ENCODE assay signal across 8 mouse cellular contexts in the genomic region with DNA sequence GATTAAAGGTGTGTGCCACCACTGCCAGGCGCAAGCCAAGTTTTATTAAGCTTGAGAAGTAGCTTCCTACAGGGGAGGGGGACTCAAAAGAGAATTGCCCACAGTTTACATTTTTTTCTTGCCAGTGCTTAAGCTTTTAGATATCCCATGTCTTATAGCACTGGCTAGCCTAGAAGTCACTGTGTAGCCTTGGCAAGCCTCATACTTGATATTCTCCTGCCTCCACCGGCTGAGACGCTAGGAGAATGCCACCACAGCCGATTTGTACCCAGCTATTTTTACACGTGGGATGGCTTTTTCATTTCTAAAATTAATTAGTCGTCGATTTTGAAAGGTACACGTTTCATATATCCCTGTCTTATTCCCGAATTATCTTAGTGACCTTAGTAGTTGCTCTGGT. TPM values are rescaled to one million over a fixed set of nuclear protein-coding genes. Genes with fewer than 3 reads are reported as not detected.
A peak's percentile ranks its signal among the peaks of the same experiment; 100 is the strongest.
DNase-seq lines count a peak whose midpoint lies in the region; ATAC-seq and TF ChIP-seq lines count a peak whose summit lies in the region.

No protein-coding gene starts in this region.

- no peaks in the 10 kb centered on the region for H3K27me3 ChIP-seq in embryonic facial prominence, embryonic 14.5 days (replicated peaks; ENCODE audit: control insufficient read depth, insufficient read depth, low read length)
- H3K27me3 ChIP-seq in intestine, embryonic 14.5 days (replicated peaks; ENCODE audit: control insufficient read depth, insufficient read depth, low read length): no peaks in the 10 kb centered on the region
- no peaks in the 10 kb centered on the region for H3K27me3 ChIP-seq in neural tube, embryonic 12.5 days (replicated peaks)

- peak overlapping the region; percentile 84 for H3K27ac ChIP-seq in left cerebral cortex, adult 2 months
- no peak overlapping the region; the same call in 1 of the 2 replicates for H3K27ac ChIP-seq in embryonic facial prominence, embryonic 14.5 days (replicated peaks; ENCODE audit: low read depth, low read length)
- H3K27ac ChIP-seq in intestine, embryonic 14.5 days (ENCODE audit: low read depth): no peak overlapping the region
- no peak overlapping the region for H3K27ac ChIP-seq in neural tube, embryonic 12.5 days

- no peak for ATAC-seq in embryonic facial prominence, embryonic 14.5 days (ENCODE audit: low read depth)
- ATAC-seq in intestine, embryonic 14.5 days (replicated peaks; ENCODE audit: low FRiP score, low TSS enrichment, low read depth): peak; percentile 4; the same call in 1 of the 2 replicates
- no peak for ATAC-seq in neural tube, embryonic 12.5 days (ENCODE audit: low FRiP score, low read depth)

- peak overlapping the region; percentile 69 for H3K4me2 ChIP-seq in embryonic facial prominence, embryonic 14.5 days (ENCODE audit: low read depth, low read length)
- peak overlapping the region; percentile 96 for H3K4me2 ChIP-seq in intestine, embryonic 14.5 days (ENCODE audit: low read length)
- H3K4me2 ChIP-seq in neural tube, embryonic 12.5 days (replicated peaks): peak overlapping the region; percentile 82

- peaks cover 6% of the 10 kb centered on the region for H3K4me1 ChIP-seq in embryonic facial prominence, embryonic 14.5 days (ENCODE audit: control insufficient read depth, insufficient read depth, low read length)
- peaks cover 19% of the 10 kb centered on the region for H3K4me1 ChIP-seq in intestine, embryonic 14.5 days (replicated peaks; ENCODE audit: control insufficient read depth, insufficient read depth, low read length)
- peaks cover 25% of the 10 kb centered on the region for H3K4me1 ChIP-seq in neural tube, embryonic 12.5 days

- DNase-seq in left cerebral cortex, adult 2 months (ENCODE audit: extremely low spot score in 1 of 2, low spot score in 2 of 2): no peak
- no peak for DNase-seq in left cerebral cortex, adult 18-20 months (ENCODE audit: low spot score in 2 of 2)
- no peak for DNase-seq in embryonic facial prominence, embryonic 14.5 days (ENCODE audit: low spot score)
- no peak for DNase-seq in intestine, embryonic 14.5 days (ENCODE audit: low spot score)
- DNase-seq in layer of hippocampus, postnatal 25 days (ENCODE audit: extremely low spot score in 1 of 2, low spot score in 1 of 2): no peak
- DNase-seq in adipocyte (ENCODE audit: low spot score): no peak
- no peak for DNase-seq in right cerebral cortex, adult 2 months (ENCODE audit: low spot score in 2 of 2)

- H3K36me3 ChIP-seq in embryonic facial prominence, embryonic 14.5 days (ENCODE audit: control insufficient read depth, insufficient read depth, low read length): peaks cover 66% of the 10 kb centered on the region
- peaks cover 65% of the 10 kb centered on the region for H3K36me3 ChIP-seq in intestine, embryonic 14.5 days (ENCODE audit: control insufficient read depth, insufficient read depth, low read length)
- peaks cover 60% of the 10 kb centered on the region for H3K36me3 ChIP-seq in neural tube, embryonic 12.5 days

- 0 out of 2 replicates have a peak overlapping the region, but pooled peaks have one; percentile 41 for H3K9ac ChIP-seq in embryonic facial prominence, embryonic 14.5 days (ENCODE audit: low read depth, low read length)
- H3K9ac ChIP-seq in intestine, embryonic 14.5 days (ENCODE audit: low read length): 0 out of 2 replicates have a peak overlapping the region, but pooled peaks have one; percentile 27
- peak overlapping the region; percentile 22; the same call in 1 of the 2 replicates for H3K9ac ChIP-seq in neural tube, embryonic 12.5 days

- TF ChIP-seq CTCF in left cerebral cortex, adult 2 months (IDR thresholded peaks at IDR 0.05): no peak

- 28% methylated on average over 9 of the region's 9 CpGs for WGBS in embryonic facial prominence, embryonic 14.5 days
- 28% methylated on average over 9 of the region's 9 CpGs for WGBS in intestine, embryonic 14.5 days
- 31% methylated on average over 9 of the region's 9 CpGs for WGBS in neural tube, embryonic 12.5 days

- intact Hi-C loops in left cerebral cortex, adult 2 months (cut with DNase I): no loop called here

- H3K4me3 ChIP-seq in left cerebral cortex, adult 2 months: peak overlapping the region; percentile 89
- peak overlapping the region; percentile 90 for H3K4me3 ChIP-seq in embryonic facial prominence, embryonic 14.5 days (ENCODE audit: low read depth, low read length)
- H3K4me3 ChIP-seq in intestine, embryonic 14.5 days (ENCODE audit: low read depth, low read length): peak overlapping the region; percentile 98
- H3K4me3 ChIP-seq in neural tube, embryonic 12.5 days: peak overlapping the region; percentile 89

- no peaks in the 10 kb centered on the region for H3K9me3 ChIP-seq in embryonic facial prominence, embryonic 14.5 days (ENCODE audit: control insufficient read depth, low read length)
- H3K9me3 ChIP-seq in intestine, embryonic 14.5 days (ENCODE audit: control insufficient read depth, low read length): no peaks in the 10 kb centered on the region
- no peaks in the 10 kb centered on the region for H3K9me3 ChIP-seq in neural tube, embryonic 12.5 days

RNA-seq across cellular contexts. Expression of a gene that starts 0.5 kb away (rescaled TPM):
- total RNA-seq in left cerebral cortex, adult 2 months (2021): 10 to 100 TPM; 53.9 to 58.7 TPM
- 10 to 100 TPM; 59.9 to 63.6 TPM for total RNA-seq in left cerebral cortex, adult 18-20 months (2021)
- 59.7 and 60.0 TPM in 2 replicates for polyA plus RNA-seq in embryonic facial prominence, embryonic 14.5 days (2014; fragmentation: Nextera tagmentation; extraction: Ambion mirVana)
- polyA plus RNA-seq in intestine, embryonic 14.5 days (2014; fragmentation: Nextera tagmentation; extraction: Ambion mirVana): 62.4 and 63.0 TPM in 2 replicates
- polyA plus RNA-seq in neural tube, embryonic 12.5 days (2016; fragmentation: Nextera tagmentation; extraction: Ambion mirVana): 82.6 and 85.0 TPM in 2 replicates
- 10 to 100 TPM; 50.7 to 55.3 TPM for total RNA-seq in layer of hippocampus, postnatal 25 days (2021)

RNA-seq across cellular contexts. Expression of a gene that starts 6.8 kb away (rescaled TPM):
- 100 to 1,000 TPM; 284 to 304 TPM for total RNA-seq in left cerebral cortex, adult 2 months (2021)
- total RNA-seq in left cerebral cortex, adult 18-20 months (2021): 100 to 1,000 TPM; 248 to 297 TPM
- 349 and 369 TPM in 2 replicates for polyA plus RNA-seq in embryonic facial prominence, embryonic 14.5 days (2014; fragmentation: Nextera tagmentation; extraction: Ambion mirVana)
- polyA plus RNA-seq in intestine, embryonic 14.5 days (2014; fragmentation: Nextera tagmentation; extraction: Ambion mirVana): 400 and 437 TPM in 2 replicates
- 470 and 511 TPM in 2 replicates for polyA plus RNA-seq in neural tube, embryonic 12.5 days (2016; fragmentation: Nextera tagmentation; extraction: Ambion mirVana)
- 100 to 1,000 TPM; 264 to 283 TPM for total RNA-seq in layer of hippocampus, postnatal 25 days (2021)

RNA-seq across cellular contexts. Expression of a gene that starts 15.4 kb away (rescaled TPM):
- total RNA-seq in left cerebral cortex, adult 2 months (2021): 100 to 1,000 TPM; 113 to 116 TPM
- total RNA-seq in left cerebral cortex, adult 18-20 months (2021): 100 to 1,000 TPM; 119 to 127 TPM
- polyA plus RNA-seq in embryonic facial prominence, embryonic 14.5 days (2014; fragmentation: Nextera tagmentation; extraction: Ambion mirVana): 140 and 144 TPM in 2 replicates
- 152 and 159 TPM in 2 replicates for polyA plus RNA-seq in intestine, embryonic 14.5 days (2014; fragmentation: Nextera tagmentation; extraction: Ambion mirVana)
- polyA plus RNA-seq in neural tube, embryonic 12.5 days (2016; fragmentation: Nextera tagmentation; extraction: Ambion mirVana): 179 and 183 TPM in 2 replicates
- total RNA-seq in layer of hippocampus, postnatal 25 days (2021): 100 to 1,000 TPM; 107 to 122 TPM
